Mouse (Mus musculus) 3T3-L1 (cell line): ENCODE data around the gene Slc52a3.

Experiments
- DNase-seq: peaks from one replicate; pipeline ENCODE4 v3.0.0-alpha.2; 2015; ENCODE audit warnings: low read depth, low spot score

The Slc52a3 gene

GRCm38 (mm10) chr2:152048003-152048980, 52.0 kb downstream of the Slc52a3 start:
- DNase-seq, result no peak

GRCm38 (mm10) chr2:152048981-152049441, 52.7 kb downstream of the Slc52a3 start:
- DNase-seq, result no peak

GRCm38 (mm10) chr2:152049611-152050270, 53.4 kb downstream of the Slc52a3 start:
- DNase-seq, result no peak

GRCm38 (mm10) chr2:152050316-152050715, 54.0 kb downstream of the Slc52a3 start:
- no peak for DNase-seq

GRCm38 (mm10) chr2:152051985-152052384, 55.7 kb downstream of the Slc52a3 start:
- DNase-seq, result no peak

GRCm38 (mm10) chr2:152055406-152055805, 59.1 kb downstream of the Slc52a3 start:
- no peak for DNase-seq

- no peak for DNase-seq
Observed at GRCm38 (mm10) chr2:152056368-152057251, 60.3 kb downstream of the Slc52a3 start.

GRCm38 (mm10) chr2:152057252-152057563, 60.9 kb downstream of the Slc52a3 start:
- no peak for DNase-seq
